Mouse (Mus musculus): ENCODE measurements around the gene Twnk.

The Twnk gene

GRCm38 (mm10) chr19:45005444-45005843 lies at the start of gene Twnk:
Twnk (plus strand) TSS chr19:45005663.
- peak; percentile 79 to 89 for DNase-seq

- DNase-seq = no peak
These were observed 45.8 kb upstream of the Twnk start for GRCm38 (mm10) chr19:44959633-44960032.

- no peak for DNase-seq
These were observed 39.5 kb upstream of the Twnk start for GRCm38 (mm10) chr19:44965978-44966377.

GRCm38 (mm10) chr19:44968329-44968728 lies 37.1 kb upstream of the Twnk start:
- DNase-seq = no peak

- no peak for DNase-seq
These were observed 28.8 kb upstream of the Twnk start for GRCm38 (mm10) chr19:44976636-44977035.

GRCm38 (mm10) chr19:44977148-44977547 lies 28.3 kb upstream of the Twnk start:
- no peak for DNase-seq

GRCm38 (mm10) chr19:44980787-44981186 lies 24.7 kb upstream of the Twnk start:
- no peak for DNase-seq

GRCm38 (mm10) chr19:44982477-44983115 lies 22.9 kb upstream of the Twnk start:
- no peak for DNase-seq

GRCm38 (mm10) chr19:44983366-44983765 lies 22.1 kb upstream of the Twnk start:
- no peak for DNase-seq

GRCm38 (mm10) chr19:44984420-44984819 lies 21.0 kb upstream of the Twnk start:
- DNase-seq = no peak

- no peak for DNase-seq
These were observed 20.1 kb upstream of the Twnk start for GRCm38 (mm10) chr19:44985159-44985988.

GRCm38 (mm10) chr19:44987004-44987403 lies 18.5 kb upstream of the Twnk start:
- DNase-seq = no peak

GRCm38 (mm10) chr19:44987851-44988250 lies 17.6 kb upstream of the Twnk start:
- no peak for DNase-seq

GRCm38 (mm10) chr19:44988321-44988720 lies 17.1 kb upstream of the Twnk start:
- no peak for DNase-seq

- DNase-seq = peak in 1 of 2 experiments; percentile 26
These were observed 16.5 kb upstream of the Twnk start, which contains the start of gene Sema4g for GRCm38 (mm10) chr19:44988831-44989566. Sema4g (plus strand) TSS chr19:44989101.

GRCm38 (mm10) chr19:44989567-44990495 lies 15.6 kb upstream of the Twnk start:
- DNase-seq = no peak

GRCm38 (mm10) chr19:44991031-44991430 lies 14.4 kb upstream of the Twnk start:
- no peak for DNase-seq

- DNase-seq = no peak
These were observed 13.2 kb upstream of the Twnk start for GRCm38 (mm10) chr19:44992246-44992645.

- DNase-seq = no peak
These were observed 12.8 kb upstream of the Twnk start for GRCm38 (mm10) chr19:44992712-44993111.

GRCm38 (mm10) chr19:44997786-44998185 lies 7.7 kb upstream of the Twnk start:
- DNase-seq = no peak

- DNase-seq = no peak
These were observed 5.8 kb upstream of the Twnk start for GRCm38 (mm10) chr19:44999647-45000046.

- no peak for DNase-seq
These were observed 3.2 kb upstream of the Twnk start for GRCm38 (mm10) chr19:45002301-45002700.

Data from spleen, adult 18-20 months (tissue).